Mouse (Mus musculus): Measurements from ENCODE around the gene Zbed5.
"Not testable (repeated sequence)": the region's sequence is repeated elsewhere in the genome, so short reads cannot be mapped to it uniquely, and the experiment has no call there.

Gene Zbed5

GRCm38 (mm10) chr5:129908242-129908965 is 12.9 kb downstream of the Zbed5 start, which contains the start of gene Nupr1l:
Nupr1l (plus strand) TSS chr5:129908540.
- DNase-seq (ENCODE audit: extremely low spot score, low read depth, low spot score): peak; percentile 89

GRCm38 (mm10) chr5:129909147-129909546 is 13.6 kb downstream of the Zbed5 start:
- DNase-seq (ENCODE audit: extremely low spot score, low read depth, low spot score): no peak

DNA sequence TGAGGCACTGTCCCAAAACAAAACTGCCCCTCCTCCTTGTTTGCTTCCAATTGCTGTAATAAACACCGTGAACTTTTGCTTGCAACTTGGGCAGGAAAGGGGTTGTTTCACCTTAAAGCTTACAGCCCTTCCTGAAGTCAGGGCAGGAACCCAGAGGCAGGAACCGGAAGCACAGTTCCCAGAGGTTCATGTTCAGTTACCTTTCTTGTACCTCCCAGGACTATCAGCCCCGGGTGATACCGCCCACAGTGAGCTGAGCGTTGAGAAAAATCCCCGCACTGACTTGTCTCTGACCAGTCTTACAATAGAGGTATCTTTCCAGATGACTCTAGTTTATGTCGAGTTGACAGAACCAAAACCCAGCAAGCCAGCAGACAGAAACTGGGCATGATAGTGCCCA is 14.1 kb downstream of the Zbed5 start:
- no peak for DNase-seq (ENCODE audit: extremely low spot score, low read depth, low spot score)

GRCm38 (mm10) chr5:129914024-129914423 is 18.5 kb downstream of the Zbed5 start:
- no peak for DNase-seq (ENCODE audit: extremely low spot score, low read depth, low spot score)

DNA sequence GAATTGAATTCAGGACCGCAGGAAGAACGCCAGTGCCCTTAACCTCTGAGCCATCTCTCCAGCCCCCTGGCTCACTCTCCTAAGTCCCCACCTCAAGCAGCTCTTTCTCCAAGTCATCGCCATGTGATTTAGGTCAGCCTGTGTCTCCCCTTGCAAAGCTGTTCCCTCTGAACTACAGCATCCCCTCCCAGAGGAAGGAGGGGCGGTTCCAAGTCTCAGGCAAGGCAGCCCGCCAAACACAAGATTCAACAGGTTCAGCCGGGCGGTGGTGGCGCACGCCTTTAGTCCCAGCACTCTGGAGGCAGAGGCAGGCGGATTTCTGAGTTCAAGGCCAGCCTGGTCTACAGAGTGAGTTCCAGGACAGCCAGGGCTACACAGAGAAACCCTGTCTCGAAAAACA is 20.0 kb downstream of the Zbed5 start:
- DNase-seq (ENCODE audit: extremely low spot score, low read depth, low spot score): not testable (repeated sequence)

DNA sequence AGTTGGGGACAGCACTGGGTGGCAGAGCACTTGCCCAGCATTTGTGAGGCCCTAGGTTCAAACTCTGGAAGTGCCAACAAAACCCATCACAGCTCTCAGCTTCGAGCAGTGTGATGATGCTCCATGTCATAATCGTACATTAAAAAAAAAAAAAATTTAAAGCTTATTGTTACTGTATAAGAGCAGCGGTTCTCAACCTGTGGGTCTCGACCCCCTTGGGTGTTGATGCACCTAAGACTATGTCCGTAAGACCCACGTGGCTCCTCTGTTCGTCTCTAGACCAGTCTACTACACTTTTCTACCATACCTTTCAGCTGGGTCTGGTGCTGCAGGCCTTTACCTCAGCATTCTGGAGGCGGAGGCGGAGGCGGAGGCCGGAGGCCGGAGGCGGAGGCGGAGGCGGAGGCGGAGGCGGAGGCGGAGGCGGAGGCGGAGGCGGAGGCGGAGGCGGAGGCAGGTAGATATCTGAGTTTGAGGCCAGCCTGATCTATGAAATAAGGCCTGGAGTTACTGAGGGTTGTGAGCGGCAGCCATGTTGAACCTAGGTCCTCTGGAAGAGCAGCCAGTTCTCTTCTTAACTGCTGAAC is 22.6 kb downstream of the Zbed5 start:
- DNase-seq (ENCODE audit: extremely low spot score, low read depth, low spot score): no peak

DNA sequence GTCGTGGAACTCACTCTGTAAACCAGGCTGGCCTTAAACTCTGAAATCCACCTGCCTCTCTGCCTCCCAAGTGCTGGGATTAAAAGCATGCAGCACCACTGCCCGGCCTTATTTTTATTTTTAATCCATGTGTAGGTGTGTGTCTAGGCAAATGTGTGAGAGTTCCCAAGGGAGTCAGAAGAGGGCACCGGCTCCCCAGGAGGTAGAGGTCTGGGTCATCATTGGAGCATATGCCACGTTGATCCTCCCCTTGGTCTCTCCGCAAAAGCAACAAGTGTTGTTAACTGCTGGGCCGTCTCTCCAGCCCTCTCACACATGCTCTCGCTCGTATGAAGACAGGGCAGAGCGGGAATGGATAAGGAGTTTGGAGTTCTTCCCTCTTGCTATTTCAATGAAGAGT is 23.2 kb downstream of the Zbed5 start:
- no peak for DNase-seq (ENCODE audit: extremely low spot score, low read depth, low spot score)

DNA sequence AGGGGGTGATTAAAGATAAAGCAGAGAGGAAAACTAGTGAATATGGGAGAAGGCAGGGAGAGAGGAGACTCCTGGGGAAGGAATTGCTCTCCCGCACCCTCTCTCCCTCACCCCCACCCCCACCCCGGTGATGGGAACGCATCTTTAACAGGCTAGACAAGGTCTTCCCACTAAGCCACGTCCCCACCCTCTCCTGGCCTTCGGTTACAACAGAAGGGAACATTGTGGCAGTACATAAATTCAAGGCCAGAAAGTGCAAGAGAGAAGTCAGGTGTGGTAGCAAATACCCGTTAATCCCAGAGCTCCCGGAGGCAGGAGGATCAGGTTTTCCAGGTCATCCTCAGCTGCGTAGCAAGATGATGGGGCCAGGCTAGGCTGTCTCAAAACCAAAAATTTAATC is 23.8 kb downstream of the Zbed5 start:
- no peak for DNase-seq (ENCODE audit: extremely low spot score, low read depth, low spot score)

GRCm38 (mm10) chr5:129921972-129922371 is 26.4 kb downstream of the Zbed5 start:
- DNase-seq (ENCODE audit: extremely low spot score, low read depth, low spot score): no peak

DNA sequence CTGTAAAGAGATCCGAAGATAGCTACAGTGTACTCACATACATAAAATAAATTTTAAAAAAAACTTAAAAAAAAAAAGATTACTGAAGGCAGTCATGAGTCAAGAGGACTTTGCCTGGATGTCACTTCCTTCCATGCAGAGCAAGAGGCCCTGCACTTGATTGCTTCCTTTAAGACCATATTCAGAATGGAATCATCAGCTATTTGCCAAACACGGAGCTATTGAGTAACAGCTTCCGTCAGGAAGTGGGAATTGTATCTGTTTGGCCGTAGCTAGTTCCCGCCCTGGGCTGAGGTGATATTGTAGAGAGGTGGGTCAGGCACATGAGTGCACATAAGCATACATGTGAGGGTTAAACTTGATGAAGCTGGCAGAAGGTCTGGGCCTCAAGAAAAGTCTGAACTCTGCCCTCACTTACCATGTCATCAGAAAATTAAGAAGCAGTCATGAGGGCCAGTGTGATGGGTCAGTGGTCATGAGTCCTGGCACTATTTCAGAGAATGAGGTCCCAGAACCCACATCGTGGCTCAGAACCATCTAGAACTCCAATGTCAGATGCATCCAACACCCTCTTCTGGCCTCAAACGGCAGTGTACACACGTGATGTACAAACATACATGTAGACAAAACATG is 29.4 kb downstream of the Zbed5 start:
- no peak for DNase-seq (ENCODE audit: extremely low spot score, low read depth, low spot score)

DNA sequence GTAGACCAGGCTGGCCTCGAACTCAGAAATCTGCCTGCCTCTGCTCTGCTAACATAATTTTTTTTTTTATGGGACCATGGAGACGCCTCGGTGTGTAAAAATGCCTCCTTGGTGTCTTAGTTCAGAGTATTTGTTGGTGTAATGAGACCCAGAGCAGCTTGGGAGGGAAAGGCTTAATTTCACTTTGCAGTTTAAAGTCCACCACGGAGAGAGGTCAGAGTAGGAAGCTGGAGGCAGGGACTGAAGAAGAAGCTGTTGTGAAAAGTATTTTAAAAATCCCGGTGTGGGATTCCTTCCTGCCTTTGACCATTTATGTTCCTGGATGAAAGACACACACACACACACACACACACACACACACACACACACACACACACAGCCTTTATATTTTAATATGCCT is 30.4 kb downstream of the Zbed5 start:
- no peak for DNase-seq (ENCODE audit: extremely low spot score, low read depth, low spot score)

GRCm38 (mm10) chr5:129929924-129930855 is 34.7 kb downstream of the Zbed5 start:
- DNase-seq (ENCODE audit: extremely low spot score, low read depth, low spot score): no peak

DNA sequence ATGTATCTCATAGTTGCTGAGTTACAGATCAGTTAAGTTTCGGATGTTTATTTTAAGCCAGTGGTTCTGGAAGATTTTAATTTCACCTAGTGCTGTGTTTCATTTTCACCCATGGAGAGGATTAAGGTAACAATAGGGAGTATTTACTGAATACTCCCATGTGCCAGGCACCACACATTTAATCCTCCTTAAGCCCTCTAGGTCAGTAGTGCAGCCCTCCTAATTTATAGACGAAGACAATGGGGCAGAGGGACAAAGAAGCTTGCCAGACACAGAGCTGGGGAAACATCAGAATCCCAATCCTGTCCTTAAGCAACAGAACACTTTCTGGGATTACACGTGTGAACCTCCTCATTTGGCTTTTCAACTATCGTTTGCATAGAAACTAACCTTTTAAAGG is 41.4 kb downstream of the Zbed5 start:
- no peak for DNase-seq (ENCODE audit: extremely low spot score, low read depth, low spot score)

- no peak for DNase-seq (ENCODE audit: extremely low spot score, low read depth, low spot score)
These were observed 44.8 kb downstream of the Zbed5 start for GRCm38 (mm10) chr5:129940281-129940680.

DNA sequence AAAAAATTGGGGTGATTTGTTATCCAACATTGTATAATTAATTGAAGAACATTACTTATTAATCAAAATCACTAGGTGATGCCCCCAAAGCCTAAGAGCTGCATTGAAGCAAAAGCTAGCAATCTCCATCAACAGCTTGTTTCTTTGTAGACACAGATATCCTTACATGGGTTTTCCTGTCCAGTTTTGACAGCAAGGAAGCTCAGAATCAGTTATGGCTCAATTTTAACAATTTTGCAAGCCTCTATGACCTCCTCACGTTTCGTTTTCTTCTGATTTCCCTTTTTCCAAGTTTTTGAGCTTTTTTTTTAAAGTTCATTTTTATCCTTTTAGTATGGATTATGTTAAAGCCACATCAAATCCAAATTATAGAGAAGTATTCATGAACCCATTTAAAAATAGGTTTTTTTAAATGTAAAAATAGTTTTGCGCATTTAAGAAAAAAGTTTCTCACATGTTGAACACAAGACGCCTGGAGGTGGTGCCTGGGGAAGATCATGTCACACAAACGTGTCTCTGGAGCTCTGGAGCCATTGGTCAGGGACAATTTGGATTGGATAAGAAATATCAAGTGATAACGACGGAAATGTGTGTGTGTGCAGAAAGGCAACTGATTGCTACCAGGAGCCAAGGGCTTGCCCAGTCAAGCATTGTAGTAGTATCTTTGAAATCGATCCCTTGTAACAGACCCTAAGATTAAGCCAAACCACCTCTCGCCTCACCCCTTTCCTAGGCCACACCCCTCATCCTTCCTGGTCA is 45.4 kb downstream of the Zbed5 start:
- peak; percentile 86 for DNase-seq (ENCODE audit: extremely low spot score, low read depth, low spot score)

GRCm38 (mm10) chr5:129941495-129942045 is 46.0 kb downstream of the Zbed5 start, which contains the start of gene Vkorc1l1:
Vkorc1l1 (plus strand) TSS chr5:129941970.
- DNase-seq (ENCODE audit: extremely low spot score, low read depth, low spot score): peak; percentile 96

- peak; percentile 5 for DNase-seq (ENCODE audit: extremely low spot score, low read depth, low spot score)
These were observed 46.8 kb downstream of the Zbed5 start for GRCm38 (mm10) chr5:129942073-129942939.

DNA sequence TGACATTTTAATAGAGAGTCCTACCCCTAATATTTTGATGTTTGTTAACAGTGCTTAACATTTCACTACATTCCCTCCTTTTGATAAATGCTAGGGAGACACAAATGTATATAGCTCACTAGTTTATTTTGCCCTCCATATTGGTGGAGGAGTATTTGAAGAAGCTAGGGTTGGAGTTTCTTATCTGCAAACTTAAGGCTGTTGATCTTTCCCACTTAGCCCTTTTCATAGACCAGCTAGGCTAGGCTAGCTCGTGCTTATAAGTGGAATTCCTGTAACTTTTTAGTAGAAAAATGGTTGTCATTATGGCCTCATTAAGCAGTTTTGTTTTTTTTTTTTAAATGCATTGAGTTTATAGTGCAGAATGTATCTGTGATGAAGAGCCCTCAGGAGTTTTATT is 47.9 kb downstream of the Zbed5 start:
- DNase-seq (ENCODE audit: extremely low spot score, low read depth, low spot score): no peak

DNA sequence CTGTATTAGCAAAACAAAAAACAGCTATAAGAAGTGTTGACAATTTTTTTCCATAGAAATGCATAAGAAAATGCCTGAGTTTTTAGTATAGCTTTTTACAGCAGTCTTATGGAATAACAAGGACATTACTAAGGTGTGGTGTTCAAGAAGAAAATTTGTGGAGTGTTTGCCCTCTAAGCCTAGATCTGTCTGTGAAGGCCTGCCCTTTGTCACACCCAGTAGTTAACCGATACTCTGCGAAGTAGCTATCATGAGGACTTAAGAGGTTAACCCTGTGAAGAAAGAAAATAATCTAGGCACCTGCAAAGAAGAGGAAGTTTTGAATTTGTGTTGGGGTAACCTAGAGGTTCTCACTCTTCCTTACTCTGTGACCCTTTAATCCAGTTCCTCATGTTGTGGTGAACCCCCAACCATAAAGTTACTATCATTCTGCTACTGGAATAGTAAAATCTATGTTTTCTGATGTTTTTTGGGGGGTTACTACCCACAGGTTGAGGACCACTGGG is 52.1 kb downstream of the Zbed5 start:
- DNase-seq (ENCODE audit: extremely low spot score, low read depth, low spot score): no peak

All from hindlimb bud, embryonic 11.5 days (tissue).